Mouse (Mus musculus): ENCODE results near the gene Ppp1r15b.
A peak's percentile ranks its signal among the peaks of the same experiment; 100 is the strongest.

Ppp1r15b gene

DNA sequence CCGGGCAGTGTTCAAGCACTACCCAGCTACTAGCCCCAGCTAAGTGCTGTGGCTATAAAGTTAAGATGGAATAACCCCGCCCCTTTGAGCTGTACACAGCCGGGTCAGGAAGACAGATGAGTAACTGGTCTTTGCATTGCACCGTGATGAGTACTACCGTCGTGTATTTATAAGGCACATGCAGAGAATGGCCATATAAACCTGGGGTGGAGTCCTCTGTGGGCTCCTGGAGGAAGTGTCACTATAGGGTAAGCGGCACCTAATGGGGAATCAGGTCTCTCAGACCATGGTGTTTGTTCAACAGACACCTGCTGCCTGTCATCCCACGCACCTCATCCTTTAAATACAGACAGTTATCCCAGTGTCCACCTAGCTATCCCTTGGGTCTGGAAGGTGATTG lies 32.0 kb downstream of the Ppp1r15b start:
- no peak for DNase-seq

DNA sequence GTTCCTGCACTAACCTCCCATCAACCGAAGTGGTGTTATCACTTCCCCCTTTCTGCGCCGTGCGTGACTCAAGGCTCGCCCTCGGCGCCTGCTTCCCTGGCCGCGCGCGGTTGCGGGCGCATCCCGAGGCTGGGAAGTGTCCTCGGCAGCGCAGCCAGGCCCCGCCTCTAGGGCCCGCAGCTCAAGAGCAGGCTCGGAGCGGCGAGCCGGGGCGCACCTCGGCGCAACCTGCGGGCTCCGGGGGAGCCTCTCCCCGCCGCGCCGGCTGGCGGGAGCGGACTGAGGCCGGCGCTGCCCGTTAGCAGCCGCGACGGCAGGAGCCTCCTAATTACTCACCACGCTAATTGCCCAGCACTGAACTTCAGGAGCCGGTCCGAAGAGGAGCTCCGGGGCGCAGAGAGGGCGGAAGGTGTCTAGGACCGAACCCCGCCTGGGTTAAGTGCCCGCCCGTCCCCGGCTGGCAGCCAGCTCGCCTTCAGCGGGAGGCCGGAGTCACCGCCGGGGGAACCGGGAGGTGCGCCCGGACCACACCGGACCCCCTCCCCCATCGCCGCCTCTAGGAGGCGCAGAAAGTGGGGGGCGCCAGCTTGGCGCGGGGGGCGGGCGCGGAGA lies 33.0 kb downstream of the Ppp1r15b start, which contains the start of gene Plekha6:
Gene Plekha6 (plus strand): TSS at position 391 of the 612 bp plus-strand sequence.
- peak in 1 of 2 experiments; percentile 44 for DNase-seq

DNA sequence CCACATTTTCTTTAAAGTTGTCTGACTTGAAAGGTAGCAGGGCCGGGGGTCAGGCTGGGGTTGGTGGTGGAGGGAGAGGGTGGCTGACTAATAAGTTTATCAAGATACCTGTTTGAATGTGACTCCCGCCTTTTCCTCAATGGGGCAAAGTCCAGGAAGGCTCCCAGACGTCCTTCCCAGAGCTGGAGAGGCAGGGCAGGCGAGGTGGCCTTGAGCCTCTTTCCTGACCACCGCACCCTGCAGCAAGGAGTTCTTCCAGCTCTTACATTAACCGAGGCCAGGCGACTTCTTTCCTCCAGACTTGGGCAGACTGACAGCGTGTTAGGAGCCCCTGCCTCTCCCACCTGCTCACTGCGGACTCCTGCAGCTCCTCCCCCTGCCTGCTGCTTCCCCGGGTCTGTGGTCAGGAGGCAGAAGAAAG lies 33.7 kb downstream of the Ppp1r15b start:
- DNase-seq, result no peak

DNA sequence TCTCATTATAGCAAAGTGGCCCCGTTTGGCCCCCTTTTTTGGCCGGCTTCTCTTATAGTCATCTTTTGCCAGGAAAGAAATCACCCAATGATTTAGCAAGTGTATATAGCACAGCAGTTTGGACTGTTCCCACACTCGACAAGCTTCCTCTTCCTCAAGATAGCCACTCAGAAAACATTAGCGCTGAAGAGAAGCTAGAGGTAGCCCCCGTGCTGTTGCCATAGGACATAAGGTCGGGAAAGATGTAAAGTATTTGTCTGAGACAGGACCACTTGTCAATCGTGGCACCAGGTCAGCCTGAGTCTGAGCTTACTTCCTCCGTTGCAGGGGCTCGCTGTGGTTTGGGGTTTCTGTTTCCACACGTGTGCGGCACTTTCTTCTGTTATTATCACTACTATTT lies 34.2 kb downstream of the Ppp1r15b start:
- no peak for DNase-seq

DNA sequence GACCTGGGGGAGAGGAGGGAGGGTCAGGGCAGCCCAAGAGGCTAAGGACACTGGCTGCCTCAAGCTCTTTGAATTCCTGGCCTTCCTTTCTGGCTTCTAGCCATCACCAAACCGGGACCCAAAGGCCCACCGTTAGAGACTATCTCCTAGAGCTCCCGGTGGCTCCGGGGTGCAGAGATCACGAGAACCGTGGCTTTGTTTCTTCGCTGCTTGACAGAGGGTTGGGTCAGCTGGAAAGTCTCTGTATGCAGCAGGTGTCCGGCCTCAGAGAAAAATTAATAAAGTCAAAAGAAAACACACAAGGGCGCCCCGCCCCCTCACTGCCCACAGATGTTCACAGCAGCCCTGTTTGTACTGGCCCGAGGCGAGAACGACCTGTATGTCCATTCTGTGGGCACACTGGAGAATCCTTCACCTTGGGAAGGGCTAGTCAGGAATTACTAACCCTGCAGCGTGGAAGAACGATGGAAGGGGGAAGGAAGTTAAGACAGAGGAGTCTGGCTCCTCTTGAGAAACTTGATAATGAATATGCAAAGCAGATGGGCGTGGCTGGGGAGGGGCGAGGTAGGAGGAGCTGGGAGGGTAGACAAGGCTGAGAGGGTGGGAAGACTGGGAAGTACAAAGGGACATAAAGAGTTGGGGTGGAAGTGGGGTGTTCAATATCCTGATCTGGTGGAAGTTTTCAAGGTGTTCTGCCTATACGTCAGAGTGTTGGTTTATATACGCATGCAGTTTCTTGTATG lies 37.5 kb downstream of the Ppp1r15b start:
- DNase-seq, result no peak

DNA sequence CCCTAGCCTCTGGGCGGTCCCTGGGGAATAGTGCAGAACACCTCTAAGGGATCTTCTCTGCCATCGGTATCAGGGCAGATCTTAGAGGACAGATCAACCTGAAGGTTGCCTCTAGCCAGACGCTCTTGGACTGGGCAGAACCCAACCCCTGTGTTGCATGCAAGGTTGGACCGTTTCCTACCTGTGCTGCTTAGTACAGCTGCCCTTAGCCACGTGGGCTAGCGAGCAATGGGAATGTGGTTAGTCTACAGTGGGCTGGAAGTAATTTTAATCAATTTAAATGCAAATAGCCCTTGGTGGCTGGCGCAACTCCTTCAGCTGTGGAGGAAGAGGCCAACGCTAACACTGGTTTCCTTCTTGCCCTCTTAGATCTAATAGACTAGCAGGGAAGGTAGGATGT lies 39.3 kb downstream of the Ppp1r15b start:
- no peak for DNase-seq

DNA sequence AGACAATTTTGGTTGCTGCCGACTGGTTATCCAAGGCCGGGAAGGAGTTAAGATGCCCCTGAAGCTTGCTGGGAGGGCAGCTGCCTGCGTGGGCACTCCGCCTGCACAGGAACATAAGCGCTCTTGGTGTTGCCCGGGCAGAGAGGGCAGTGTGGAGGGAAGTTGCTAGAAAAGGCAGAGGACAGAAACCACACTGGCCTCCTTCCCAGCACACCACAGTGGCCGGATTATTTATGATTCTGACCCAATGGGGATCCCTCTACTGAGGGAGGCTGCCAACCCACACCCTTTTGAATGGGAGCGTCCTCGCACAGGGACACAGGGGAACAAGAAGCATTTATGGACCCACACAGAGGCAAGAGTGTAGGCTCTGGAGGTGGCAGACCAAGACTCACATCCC lies 40.4 kb downstream of the Ppp1r15b start:
- no peak for DNase-seq

DNA sequence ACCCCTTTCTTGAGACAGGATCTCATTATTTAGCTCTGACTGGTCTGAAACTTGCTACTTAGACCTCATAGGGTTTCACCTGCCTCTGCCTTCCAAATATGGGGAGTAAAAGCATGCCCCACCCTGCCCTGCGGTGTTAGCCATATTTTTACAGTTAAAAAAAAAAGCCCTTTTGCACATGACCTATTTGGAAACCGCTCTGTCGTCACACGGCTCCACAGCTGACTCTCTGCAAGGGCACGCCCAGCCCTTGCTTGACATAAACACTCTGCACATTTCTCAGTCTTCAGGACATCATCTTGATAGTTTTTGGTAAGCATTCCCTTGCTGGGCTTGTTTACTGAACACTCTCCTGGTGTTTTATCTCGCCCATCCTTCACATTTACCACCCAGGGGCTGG lies 44.2 kb downstream of the Ppp1r15b start:
- no peak for DNase-seq

DNA sequence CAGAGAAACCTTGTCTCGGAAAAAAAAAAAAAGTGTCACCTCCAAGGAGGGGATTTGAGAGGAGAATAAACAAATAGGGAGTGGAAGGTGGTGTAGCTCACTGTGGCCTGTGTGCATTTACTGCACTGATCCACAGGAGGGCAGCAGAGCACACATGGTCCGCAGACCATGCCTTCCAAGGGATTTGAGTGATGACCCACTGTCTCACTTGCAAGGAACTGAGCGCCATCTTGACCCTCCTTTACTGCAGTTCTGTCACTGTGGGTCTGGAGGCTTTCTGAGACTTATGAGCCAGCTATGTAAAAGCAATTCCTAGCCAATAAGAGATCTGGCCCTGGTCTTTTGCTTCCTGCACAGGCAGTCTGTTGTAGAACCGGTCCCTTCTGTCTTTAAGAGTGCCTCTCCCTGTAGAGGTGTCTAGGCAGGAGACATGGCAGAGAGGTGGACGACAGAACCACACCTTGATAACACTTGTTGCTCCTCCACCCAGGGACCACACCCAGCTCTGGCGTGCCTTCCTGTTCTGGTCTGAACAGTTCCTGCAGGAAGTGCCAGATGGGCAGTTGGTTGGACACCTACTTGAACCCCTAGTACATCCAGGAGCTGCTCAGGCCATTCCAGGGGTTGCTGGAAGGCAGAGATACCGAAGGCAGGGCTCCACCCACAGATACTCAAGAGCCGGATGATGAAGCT lies 46.7 kb downstream of the Ppp1r15b start:
- peak in 1 of 2 experiments; percentile 51 for DNase-seq

DNA sequence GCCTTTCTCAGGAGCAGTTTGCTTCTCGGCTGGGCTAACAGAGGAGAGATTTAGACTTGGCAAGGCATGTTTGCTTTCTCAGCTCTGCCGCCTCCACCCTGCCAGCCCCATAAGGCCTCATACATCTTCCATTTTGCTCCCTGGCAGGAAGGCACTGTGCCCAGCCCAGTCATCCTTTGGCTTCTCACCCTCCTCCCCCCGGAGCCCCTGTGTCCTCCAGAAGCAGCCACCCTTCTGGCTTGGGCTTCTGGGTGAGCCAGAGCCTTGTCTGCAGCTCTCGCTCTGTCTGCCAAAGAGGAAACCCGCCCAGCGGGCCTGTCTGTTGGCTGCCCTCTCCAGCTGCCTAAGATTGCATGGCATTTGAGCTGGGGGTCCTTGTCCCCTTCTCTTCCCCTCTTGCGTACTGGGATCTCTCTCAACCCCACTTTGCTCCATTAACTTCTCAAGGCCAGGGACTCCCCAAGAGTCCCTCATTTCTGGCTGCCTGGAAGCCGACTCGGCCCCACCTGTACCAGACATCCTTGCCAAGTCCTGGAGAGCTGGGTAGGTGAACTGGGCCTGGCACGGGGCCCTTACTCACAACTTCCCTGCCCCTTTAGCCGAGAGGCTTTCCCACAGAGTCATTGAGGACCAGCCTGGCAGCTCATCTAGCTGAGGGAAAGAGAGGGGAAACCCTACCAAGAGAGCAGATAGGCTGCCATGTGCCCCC lies 47.9 kb downstream of the Ppp1r15b start:
- no peak for DNase-seq

DNA sequence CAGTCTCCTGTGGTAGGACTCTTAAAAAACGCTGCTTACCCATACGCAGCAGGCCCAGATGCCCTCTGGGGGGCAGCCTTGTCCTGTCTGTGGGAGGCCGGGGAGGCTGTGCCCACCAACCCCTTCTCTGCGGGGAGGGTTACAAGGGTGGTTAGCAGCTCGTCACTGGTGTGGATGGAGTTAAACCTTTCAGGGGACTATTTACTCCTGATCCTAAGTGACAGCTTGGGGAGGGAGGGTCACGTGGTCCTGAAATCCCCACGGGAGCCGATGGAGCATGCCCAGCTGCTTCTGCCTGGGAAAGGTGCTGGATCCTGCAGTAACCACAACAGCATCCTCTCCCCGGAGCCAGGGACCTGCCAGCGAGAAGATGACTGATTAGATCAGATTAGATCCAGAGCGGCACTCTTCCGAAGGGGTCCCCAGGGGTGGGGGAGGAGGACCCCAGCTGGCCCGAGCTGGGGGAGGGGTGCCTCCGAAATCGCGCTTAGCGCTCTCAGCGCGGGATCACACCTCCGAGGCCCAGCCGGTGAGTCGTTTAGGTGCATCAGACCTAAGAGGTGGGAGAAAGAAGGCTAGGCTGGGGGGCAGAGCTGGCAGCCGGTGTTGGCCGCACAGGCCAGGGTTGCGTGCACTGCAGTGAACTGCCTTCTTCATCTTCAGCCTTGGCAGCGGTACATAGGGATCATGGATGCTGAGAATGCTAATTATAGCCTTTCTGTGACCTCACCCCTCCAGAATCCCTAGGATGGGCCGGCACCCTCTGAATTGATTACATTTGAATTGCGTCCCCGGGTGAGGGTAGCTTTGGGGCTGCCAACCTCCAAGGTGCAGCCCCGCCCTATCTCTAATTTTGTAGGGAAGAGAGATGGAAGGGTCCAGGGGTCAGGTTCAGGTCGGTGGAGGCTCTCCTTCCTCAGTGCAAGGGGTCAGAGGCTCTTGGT lies 50.4 kb downstream of the Ppp1r15b start:
- DNase-seq, result peak in 1 of 2 experiments; percentile 52

DNA sequence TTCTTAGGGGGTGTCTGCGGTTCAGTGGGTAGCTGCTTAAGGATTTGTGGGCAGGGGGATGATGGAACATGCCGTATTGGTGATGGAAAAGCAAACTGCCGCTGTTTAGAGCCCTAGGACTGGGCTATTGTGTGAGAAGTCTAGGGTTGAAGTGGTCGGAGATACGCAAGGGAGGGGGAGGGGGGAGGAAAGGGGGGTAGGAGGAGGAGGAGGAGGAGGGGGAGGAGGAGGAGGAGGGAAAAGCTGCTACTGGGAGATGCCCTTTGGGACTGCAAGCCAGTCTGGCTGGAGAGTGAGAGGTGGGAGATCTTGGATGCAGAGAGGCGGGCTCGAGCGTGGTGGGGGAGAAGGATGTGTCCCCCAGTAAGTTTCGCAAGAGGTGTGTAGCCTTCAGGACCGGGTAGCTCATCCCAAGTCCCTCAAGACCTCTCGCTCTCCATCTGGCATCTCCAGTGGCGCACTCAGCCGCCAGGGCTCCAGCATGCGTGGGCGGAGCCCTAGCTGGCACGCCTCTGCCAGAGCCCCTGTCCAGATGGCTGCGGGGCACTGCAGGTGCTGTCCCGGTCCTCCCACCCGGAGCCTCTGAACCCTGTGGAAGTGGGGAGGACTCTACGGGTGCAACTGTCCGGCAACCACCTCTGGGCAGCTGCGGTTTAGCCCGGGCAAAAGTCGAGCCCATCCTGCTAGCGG lies 51.2 kb downstream of the Ppp1r15b start:
- DNase-seq, result no peak

DNA sequence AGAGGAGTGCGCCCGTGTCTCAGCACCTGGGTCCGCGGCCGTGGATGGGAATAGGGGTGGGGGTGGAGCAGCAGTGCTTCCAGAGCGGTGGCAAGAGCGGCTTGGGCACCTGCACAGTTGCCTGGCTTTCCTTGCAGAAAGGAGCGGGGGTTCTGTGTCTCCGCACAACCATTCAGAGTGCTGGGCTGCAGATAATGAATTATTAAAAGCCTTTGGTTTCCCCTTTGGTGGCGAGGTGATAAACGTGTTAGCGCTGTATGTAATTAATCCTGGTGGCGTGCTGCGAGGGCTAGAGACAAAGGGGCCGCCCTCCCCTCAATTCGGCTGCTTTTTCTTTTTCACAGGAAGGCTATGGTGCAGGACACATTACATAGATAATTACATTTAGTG lies 51.8 kb downstream of the Ppp1r15b start:
- no peak for DNase-seq

DNA sequence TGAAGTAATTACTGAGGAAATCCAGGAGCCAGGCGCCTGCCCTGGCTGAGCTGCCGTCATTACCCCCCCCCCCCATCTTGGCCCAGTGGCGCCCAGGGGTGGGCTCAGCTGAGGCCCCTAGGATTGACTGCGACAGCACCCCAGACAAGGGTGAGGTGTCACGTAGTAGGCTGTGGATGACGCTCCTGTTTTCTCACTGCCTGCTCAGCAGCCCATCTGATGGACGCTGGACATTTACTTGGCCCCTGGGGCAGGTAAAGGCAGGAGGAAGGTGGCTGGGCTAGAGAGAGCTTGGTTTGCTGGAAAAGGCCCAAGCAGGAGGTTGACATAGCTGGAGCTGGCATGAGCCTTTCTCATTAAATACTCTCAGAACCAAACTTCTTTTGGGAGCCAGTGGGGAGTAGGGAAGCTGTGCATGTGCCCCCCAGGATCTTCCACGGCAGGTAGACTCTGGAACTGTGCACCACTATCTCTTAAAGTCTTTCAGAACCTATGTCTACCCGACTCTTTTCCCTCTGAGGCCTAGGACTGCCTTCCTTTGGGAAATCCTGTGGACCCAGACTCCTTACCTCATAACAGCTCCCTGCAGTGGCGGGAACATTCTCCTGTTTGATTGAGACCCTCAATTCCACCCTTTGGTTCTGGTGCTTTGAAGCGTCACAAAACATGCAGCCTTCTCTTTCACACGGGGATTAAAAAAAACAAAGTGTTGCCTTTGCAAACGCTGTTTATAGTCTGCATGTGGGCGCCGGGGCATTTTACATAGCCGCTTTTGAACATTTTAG lies 52.4 kb downstream of the Ppp1r15b start:
- no peak for DNase-seq

DNA sequence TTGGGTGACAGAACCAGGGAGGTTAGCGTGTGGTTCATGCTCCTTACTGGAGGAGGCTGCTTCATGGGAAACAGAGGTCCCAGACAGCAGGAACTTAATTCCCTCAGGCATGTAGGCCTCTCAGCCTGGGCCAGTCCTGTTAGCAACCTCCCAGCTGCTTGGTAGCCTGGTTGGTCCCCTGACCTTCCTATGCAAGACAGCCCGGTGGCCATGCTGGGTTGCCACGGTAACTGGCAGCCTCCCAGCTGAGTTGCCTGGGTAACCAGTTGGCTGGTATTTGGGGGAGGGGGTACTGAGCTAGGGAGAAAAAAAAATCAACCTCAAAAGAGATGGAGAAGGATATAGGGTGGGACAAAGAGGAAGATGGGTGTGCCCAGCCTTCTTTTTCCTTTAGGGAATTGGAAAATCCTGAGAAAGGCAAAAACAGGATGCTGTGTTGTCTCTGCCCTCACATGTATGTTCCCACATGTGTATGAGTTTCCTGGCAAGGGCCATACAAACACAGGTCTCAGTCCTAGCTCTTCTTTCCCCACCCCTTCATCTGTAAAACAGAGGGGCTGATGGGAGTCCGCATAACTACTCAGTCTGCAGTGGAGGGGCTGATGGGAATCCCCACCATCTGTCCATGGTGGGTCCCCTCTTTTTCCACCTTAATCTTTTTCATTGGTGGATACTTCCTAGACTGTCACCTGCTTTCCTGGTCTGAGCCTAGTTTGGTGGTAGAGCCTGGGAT lies 57.2 kb downstream of the Ppp1r15b start:
- no peak for DNase-seq

DNA sequence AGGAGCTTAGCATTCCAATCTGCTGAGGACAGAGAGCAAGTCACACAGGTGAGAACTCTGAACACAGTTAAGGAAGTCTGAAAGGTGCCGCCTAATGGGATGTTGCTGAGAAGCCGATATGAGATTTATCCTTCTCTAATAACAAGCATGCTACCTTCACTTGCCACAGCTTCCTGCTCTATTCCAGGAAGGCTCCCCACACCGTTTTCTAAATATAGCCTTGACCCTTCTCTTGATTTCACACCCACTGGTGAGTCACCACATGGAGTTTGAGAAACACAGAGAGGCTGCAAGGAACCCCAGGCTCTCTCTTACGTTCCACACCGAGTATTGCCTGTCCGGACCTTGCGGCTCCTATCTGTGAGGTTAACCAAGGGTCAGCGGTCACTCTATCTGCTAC lies 57.8 kb downstream of the Ppp1r15b start:
- no peak for DNase-seq
